Mouse (Mus musculus) left cerebral cortex, adult 18-20 months (tissue): ENCODE measurements at regions not wholly inside any gene's neighbourhood (a gene's known extent, or its start where the extent isn't known, plus 50 kb on each side); places are given as distances from the start of the nearest gene placed in this dataset.

Experiments used
- DNase-seq, 2 experiments: peaks; one replicate each; pipeline ENCODE4 v3.0.0; 2021 to 2022; ENCODE audit warnings: low spot score in 2 of 2, mixed read lengths in 1 of 2

GRCm38 (mm10) chr17:64917830-64918229 is 82.0 kb upstream of the 4930583I09Rik start:
- no peak for DNase-seq

- DNase-seq = peak in 1 of 2 experiments; percentile 15
Observed at GRCm38 (mm10) chr17:64916657-64917056, 80.8 kb upstream of the 4930583I09Rik start.

- no peak for DNase-seq
Observed at GRCm38 (mm10) chr17:64915708-64916107, 79.8 kb upstream of the 4930583I09Rik start.

GRCm38 (mm10) chr17:64915025-64915424 is 79.2 kb upstream of the 4930583I09Rik start:
- DNase-seq = no peak

GRCm38 (mm10) chr17:64914302-64914701 is 78.4 kb upstream of the 4930583I09Rik start:
- DNase-seq = no peak

- DNase-seq = no peak
Observed at GRCm38 (mm10) chr17:64908671-64909070, 72.8 kb upstream of the 4930583I09Rik start.

- no peak for DNase-seq
Observed at GRCm38 (mm10) chr17:64901721-64902623, 66.1 kb upstream of the 4930583I09Rik start.

- no peak for DNase-seq
Observed at GRCm38 (mm10) chr17:64897473-64897872, 61.6 kb upstream of the 4930583I09Rik start.

GRCm38 (mm10) chr17:64895886-64896285 is 60.0 kb upstream of the 4930583I09Rik start:
- DNase-seq = no peak

- no peak for DNase-seq
Observed at GRCm38 (mm10) chr17:64895466-64895865, 59.6 kb upstream of the 4930583I09Rik start.

GRCm38 (mm10) chr17:64893182-64893902 is 57.5 kb upstream of the 4930583I09Rik start:
- DNase-seq = no peak
